Mouse (Mus musculus) myocyte (in vitro differentiated cells): ENCODE measurements around the gene Rfx3. TPM values are rescaled to one million over a fixed set of nuclear protein-coding genes. Genes with fewer than 3 reads are reported as not detected.

Experiments
- H3K27me3 ChIP-seq: one replicate; pipeline ENCODE4 v1.6.1; 2011; ENCODE audit not compliant: control insufficient read depth, insufficient read depth, insufficient read length
- H3K36me3 ChIP-seq: one replicate; pipeline ENCODE4 v1.6.1; 2011; ENCODE audit not compliant: control insufficient read depth, insufficient read depth
- H3K4me2 ChIP-seq: one replicate; pipeline ENCODE4 v1.6.1; 2011; ENCODE audit warnings: low read depth, control low read depth
- H3K4me3 ChIP-seq: one replicate; pipeline ENCODE4 v1.5.1; 2011; ENCODE audit warnings: mild to moderate bottlenecking, control low read depth, moderate library complexity
- H3K79me2 ChIP-seq: one replicate; pipeline ENCODE4 v1.6.1; 2011; ENCODE audit not compliant: control insufficient read depth, insufficient read depth
- H3ac ChIP-seq: one replicate; pipeline ENCODE4 v1.6.1; 2011; ENCODE audit not compliant: control insufficient read depth, insufficient read length
- CEBPB ChIP-seq: IDR thresholded peaks from 2 replicates; pipeline ENCODE4 v1.6.1; 2011; ENCODE audit warnings: mild to moderate bottlenecking, moderate library complexity; ENCODE audit not compliant: poor library complexity, insufficient read depth, severe bottlenecking
- E2F4 ChIP-seq: IDR thresholded peaks from one replicate; pipeline ENCODE4 v1.6.1; 2011; ENCODE audit warnings: mild to moderate bottlenecking, control low read depth, moderate library complexity; ENCODE audit not compliant: insufficient read depth
- MAX ChIP-seq: IDR thresholded peaks from one replicate; pipeline ENCODE4 v1.6.1; 2011; ENCODE audit warnings: low read depth, mild to moderate bottlenecking, control low read depth
- MYOD1 ChIP-seq, 3 experiments: IDR thresholded peaks; one replicate each; pipeline ENCODE4 v1.6.1; 2011; ENCODE audit warnings: control low read depth in 2 of 3, low read depth in 2 of 3, mild to moderate bottlenecking in 2 of 3, moderate library complexity in 1 of 3; ENCODE audit not compliant: insufficient read length in 2 of 3, control insufficient read depth in 1 of 3
- MYOG ChIP-seq, 3 experiments: IDR thresholded peaks; one replicate each; pipeline ENCODE4 v1.6.1; 2011; ENCODE audit warnings: control low read depth in 2 of 3, low read depth in 2 of 3, mild to moderate bottlenecking in 2 of 3; ENCODE audit not compliant: insufficient read length in 2 of 3, control insufficient read depth in 1 of 3, insufficient read depth in 1 of 3
- POLR2A ChIP-seq: IDR thresholded peaks from one replicate; pipeline ENCODE4 v1.6.1; 2011; ENCODE audit warnings: low read depth, mild to moderate bottlenecking, control low read depth, moderate library complexity; ENCODE audit not compliant: insufficient read length
- POLR2AphosphoS2 ChIP-seq: IDR thresholded peaks from one replicate; pipeline ENCODE4 v1.6.1; 2011; ENCODE audit warnings: low read depth, control low read depth; ENCODE audit not compliant: insufficient read length
- REST ChIP-seq: IDR thresholded peaks from one replicate; pipeline ENCODE4 v1.6.1; 2011; ENCODE audit warnings: mild to moderate bottlenecking, control low read depth, moderate library complexity; ENCODE audit not compliant: insufficient read depth, insufficient read length
- SRF ChIP-seq: IDR thresholded peaks from one replicate; pipeline ENCODE4 v1.6.1; 2011; ENCODE audit warnings: low read depth; ENCODE audit not compliant: control insufficient read depth, insufficient read length
- TCF12 ChIP-seq: IDR thresholded peaks from one replicate; pipeline ENCODE4 v1.6.1; 2011; ENCODE audit warnings: mild to moderate bottlenecking, control low read depth; ENCODE audit not compliant: poor library complexity, insufficient read depth, severe bottlenecking
- TCF3 ChIP-seq: IDR thresholded peaks from one replicate; pipeline ENCODE4 v1.6.1; 2011; ENCODE audit warnings: low read depth, control low read depth; ENCODE audit not compliant: insufficient read length
- USF1 ChIP-seq: IDR thresholded peaks from one replicate; pipeline ENCODE4 v1.6.1; 2011; ENCODE audit warnings: low read depth, mild to moderate bottlenecking, control low read depth, moderate library complexity
- polyA plus RNA-seq: library from polyadenylated mRNA; unstranded; fragments of >200 nt; fragmentation: generic; extraction: Trizol; gene quantifications from one replicate; pipeline ENCODE4 v1.2.1, GENCODE M21; 2012; ENCODE audit warnings: missing spikeins

Gene Rfx3
- polyA plus RNA-seq, 1 experiment = 0.94 TPM

DNA sequence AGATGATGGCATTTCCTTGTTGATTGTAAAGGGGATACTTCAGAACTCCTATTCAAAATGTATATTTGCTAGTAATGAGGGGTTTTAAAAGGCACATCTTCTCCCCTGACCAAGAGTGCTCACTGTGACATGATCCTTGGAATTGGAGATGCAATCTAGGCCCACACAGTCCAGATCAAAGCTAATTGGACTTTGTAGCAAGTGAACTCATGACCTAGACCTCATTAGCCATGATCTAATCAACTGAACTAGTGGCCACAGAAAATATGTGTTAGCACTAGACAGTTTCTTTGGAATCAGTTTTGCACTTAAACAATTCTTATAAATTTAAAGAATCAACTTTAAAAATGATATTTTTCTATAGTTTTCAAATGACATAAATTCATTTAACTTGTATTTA, 151.3 kb downstream of the Rfx3 start:
- Histone ChIP-seq H3K4me3 (no peak overlapping the region), H3K79me2 (no peaks in the 10 kb centered on the region), H3K4me2 (no peak overlapping the region), H3K36me3 (no peaks in the 10 kb centered on the region), H3ac (no peak overlapping the region), H3K27me3 (no peaks in the 10 kb centered on the region)
- no peak for TF ChIP-seq SRF
- TF ChIP-seq POLR2A = no peak
- no peak for TF ChIP-seq REST
- no peak for TF ChIP-seq MAX
- no peak for TF ChIP-seq MYOD1 (IDR thresholded peaks at IDR 0.05; ENCODE audit: control insufficient read depth in 1 of 3, insufficient read length in 2 of 3, low read depth in 2 of 3)
- no peak for TF ChIP-seq USF1
- TF ChIP-seq E2F4 = no peak
- TF ChIP-seq CEBPB = no peak
- no peak for TF ChIP-seq MYOG (IDR thresholded peaks at IDR 0.05; ENCODE audit: control insufficient read depth in 1 of 3, insufficient read depth in 1 of 3, insufficient read length in 2 of 3, low read depth in 2 of 3)
- no peak for TF ChIP-seq TCF12

DNA sequence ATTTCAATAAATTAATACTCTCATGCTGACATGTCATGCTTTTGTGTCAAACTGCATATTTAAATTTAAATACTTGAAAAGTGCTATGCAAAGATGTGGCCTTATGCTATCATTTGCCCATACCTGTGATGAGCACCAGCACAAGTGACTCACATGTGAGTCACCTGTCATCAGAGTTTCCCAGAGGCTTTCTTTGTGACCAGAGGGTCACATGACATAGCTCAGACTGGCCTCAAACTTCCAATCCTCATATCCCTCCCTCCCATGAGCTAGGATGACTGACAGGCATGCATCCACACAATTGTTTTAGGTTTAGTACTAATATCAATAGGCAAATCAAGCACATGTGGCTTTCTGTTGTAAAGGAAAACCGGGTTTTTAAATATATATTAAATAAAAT, 162.0 kb downstream of the Rfx3 start:
- H3K4me2 ChIP-seq = no peak overlapping the region
- no peak overlapping the region for H3ac ChIP-seq
- H3K79me2 ChIP-seq = no peaks in the 10 kb centered on the region
- no peak for TF ChIP-seq MAX
- no peak for TF ChIP-seq REST
- no peak for TF ChIP-seq E2F4
- no peak for TF ChIP-seq MYOD1 (IDR thresholded peaks at IDR 0.05; ENCODE audit: control insufficient read depth in 1 of 3, insufficient read length in 2 of 3, low read depth in 2 of 3)
- no peak for TF ChIP-seq SRF
- no peak for TF ChIP-seq POLR2A
- no peak for TF ChIP-seq TCF3
- TF ChIP-seq TCF12 = no peak
- TF ChIP-seq CEBPB = no peak
- TF ChIP-seq MYOG (IDR thresholded peaks at IDR 0.05; ENCODE audit: control insufficient read depth in 1 of 3, insufficient read depth in 1 of 3, insufficient read length in 2 of 3, low read depth in 2 of 3) = no peak
- TF ChIP-seq POLR2AphosphoS2 = no peak
- no peak for TF ChIP-seq USF1
- H3K4me3 ChIP-seq = no peak overlapping the region
- no peaks in the 10 kb centered on the region for H3K27me3 ChIP-seq
- H3K36me3 ChIP-seq = no peaks in the 10 kb centered on the region

DNA sequence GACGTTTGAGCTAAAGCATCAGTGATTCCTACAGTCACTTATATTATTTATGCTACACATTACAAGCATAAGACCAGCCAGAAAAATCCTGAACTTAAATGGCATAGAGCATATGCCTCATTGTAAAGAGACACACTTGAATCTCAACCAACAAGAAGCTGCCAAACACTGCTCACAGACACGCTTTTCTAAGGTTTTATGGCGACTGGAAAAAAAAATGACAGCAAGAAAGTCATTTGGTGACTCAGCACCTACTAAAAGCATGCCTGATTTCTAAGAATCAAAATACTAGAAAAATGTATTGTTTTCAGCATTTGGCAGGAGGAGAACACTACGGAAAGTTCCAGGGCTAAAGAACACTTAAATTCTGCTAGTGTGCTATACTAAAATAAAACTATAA, 163.9 kb downstream of the Rfx3 start:
- Histone ChIP-seq H3K79me2 (no peaks in the 10 kb centered on the region), H3K36me3 (no peaks in the 10 kb centered on the region), H3K27me3 (no peaks in the 10 kb centered on the region), H3K4me3 (no peak overlapping the region), H3ac (no peak overlapping the region), H3K4me2 (no peak overlapping the region)
- TF ChIP-seq E2F4 (no peak), MYOG (IDR thresholded peaks at IDR 0.05; ENCODE audit: control insufficient read depth in 1 of 3, insufficient read depth in 1 of 3, insufficient read length in 2 of 3, low read depth in 2 of 3) (no peak), SRF (no peak), TCF3 (no peak), MYOD1 (IDR thresholded peaks at IDR 0.05; ENCODE audit: control insufficient read depth in 1 of 3, insufficient read length in 2 of 3, low read depth in 2 of 3) (no peak), TCF12 (no peak), USF1 (no peak), MAX (no peak), REST (no peak)

DNA sequence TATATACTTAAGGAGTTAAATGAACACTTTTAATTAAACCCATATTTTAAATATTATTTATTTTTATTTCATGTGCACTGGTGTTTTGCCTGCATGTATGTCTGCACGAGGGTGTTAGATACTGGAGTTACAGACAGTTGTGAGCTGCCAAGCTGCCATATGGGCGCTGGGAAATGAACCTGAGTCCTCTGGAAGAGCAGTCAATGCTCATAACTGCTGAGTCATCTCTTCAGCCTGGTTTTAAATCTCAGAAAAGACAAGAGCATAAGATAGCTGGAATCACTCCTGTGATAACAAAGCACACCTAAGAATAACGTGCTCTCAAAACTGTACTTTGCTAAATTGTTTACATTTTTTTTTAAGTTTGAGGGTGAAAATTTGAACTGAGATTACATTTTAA, 172.3 kb downstream of the Rfx3 start:
- Histone ChIP-seq H3K27me3 (no peaks in the 10 kb centered on the region), H3K4me2 (no peak overlapping the region), H3K4me3 (no peak overlapping the region), H3K79me2 (no peaks in the 10 kb centered on the region), H3K36me3 (no peaks in the 10 kb centered on the region), H3ac (no peak overlapping the region)
- TF ChIP-seq MYOG (IDR thresholded peaks at IDR 0.05; ENCODE audit: control insufficient read depth in 1 of 3, insufficient read depth in 1 of 3, insufficient read length in 2 of 3, low read depth in 2 of 3) (no peak), CEBPB (no peak), USF1 (no peak), E2F4 (no peak), MYOD1 (IDR thresholded peaks at IDR 0.05; ENCODE audit: control insufficient read depth in 1 of 3, insufficient read length in 2 of 3, low read depth in 2 of 3) (no peak), SRF (no peak), POLR2AphosphoS2 (no peak), TCF3 (no peak), REST (no peak), MAX (no peak), TCF12 (no peak), POLR2A (no peak)

GRCm38 (mm10) chr19:27838041-27838440, 172.9 kb downstream of the Rfx3 start:
- Histone ChIP-seq H3K4me3 (no peak overlapping the region), H3ac (no peak overlapping the region), H3K4me2 (no peak overlapping the region), H3K27me3 (no peaks in the 10 kb centered on the region), H3K36me3 (no peaks in the 10 kb centered on the region), H3K79me2 (no peaks in the 10 kb centered on the region)
- TF ChIP-seq TCF3 (no peak), MYOD1 (IDR thresholded peaks at IDR 0.05; ENCODE audit: control insufficient read depth in 1 of 3, insufficient read length in 2 of 3, low read depth in 2 of 3) (peak in 2 of 3 experiments; percentile 45 to 65), SRF (no peak)
